Mouse (Mus musculus): ENCODE measurements around the gene Abtb1.

DNA sequence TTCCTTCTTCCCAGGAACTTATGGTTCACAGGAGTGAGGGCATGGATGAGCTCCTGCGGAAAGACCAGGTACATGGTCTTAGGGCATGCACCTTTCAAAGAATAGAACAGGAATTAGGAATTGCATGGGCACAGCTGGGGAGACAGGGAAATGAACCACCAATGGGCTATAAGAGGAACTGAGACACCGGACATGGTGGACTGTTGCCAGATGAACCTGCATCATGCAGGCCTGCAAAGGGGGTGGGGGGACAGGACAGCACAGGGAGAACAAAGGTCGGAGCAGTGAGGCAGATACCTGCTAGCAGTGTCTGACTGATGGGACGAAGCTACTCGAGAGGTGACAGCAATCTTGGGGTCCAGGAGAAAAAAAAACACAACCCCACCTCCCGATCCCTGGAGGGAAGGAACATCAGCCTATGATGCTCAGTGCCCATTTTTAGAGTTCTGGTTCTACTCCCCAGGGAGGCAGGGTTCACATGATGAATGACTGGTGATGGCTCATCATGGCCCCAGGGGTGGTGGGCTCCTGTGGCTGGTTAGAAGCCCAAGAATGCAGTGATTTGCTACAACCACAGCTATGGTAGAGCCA is 11.6 kb downstream of the Abtb1 start:
- TF ChIP-seq POLR2A (IDR thresholded peaks at IDR 0.05; ENCODE audit: borderline replicate concordance, extremely low read depth, low read depth, low read length) (no peak), CTCF (IDR thresholded peaks at IDR 0.05; ENCODE audit: insufficient read depth, low read length) (no peak)

All from lung, adult 2 months (tissue).